Mouse (Mus musculus) heart, embryonic 14.5 days (tissue): ENCODE data around the gene Cmtm1. TPM values are rescaled to one million over a fixed set of nuclear protein-coding genes. Genes with fewer than 3 reads are reported as not detected.
"Not testable (repeated sequence)": the region's sequence is repeated elsewhere in the genome, so short reads cannot be mapped to it uniquely, and the experiment has no call there.

Source experiments
- ATAC-seq: fragments of 200-750 bp; cut with Nextera tagmentation; 2 replicates; pipeline ENCODE4 v1.8.0; 2017; ENCODE audit warnings: low read depth, moderate TSS enrichment; ENCODE audit not compliant: insufficient number of reproducible peaks, insufficient read depth, low FRiP score
- H3K27ac ChIP-seq, 2 experiments: fragments of 200-500 bp in 1 of 2; fragments of 300-500 bp in 1 of 2; sonication (generic) in 1 of 2; replicated peaks in 1 of 2; 2 replicates each; pipeline ENCODE4 v1.5.1; 2012 to 2014; ENCODE audit warnings: low read depth in 2 of 2, low read length in 2 of 2, control low read depth in 1 of 2, mild to moderate bottlenecking in 1 of 2, mixed read lengths in 1 of 2; ENCODE audit not compliant: control insufficient read depth in 1 of 2, insufficient read depth in 1 of 2
- H3K27me3 ChIP-seq: fragments of 300-500 bp; sonication (generic); 2 replicates; pipeline ENCODE4 v1.6.1; 2014; ENCODE audit warnings: mild to moderate bottlenecking, low read length, control low read depth; ENCODE audit not compliant: control insufficient read depth, insufficient read depth
- H3K36me3 ChIP-seq: fragments of 300-500 bp; sonication (generic); 2 replicates; pipeline ENCODE4 v1.6.1; 2014; ENCODE audit warnings: mild to moderate bottlenecking, control low read depth, low read length, mixed read lengths; ENCODE audit not compliant: control insufficient read depth, insufficient read depth
- H3K4me1 ChIP-seq, 2 experiments: fragments of 200-500 bp in 1 of 2; fragments of 300-500 bp in 1 of 2; sonication (generic) in 1 of 2; 2 replicates each; pipeline ENCODE4 v1.6.1; 2012 to 2014; ENCODE audit warnings: low read length in 2 of 2, control low read depth in 1 of 2, mixed read lengths in 1 of 2; ENCODE audit not compliant: control insufficient read depth in 2 of 2, insufficient read depth in 2 of 2
- H3K4me2 ChIP-seq: fragments of 300-500 bp; sonication (generic); 2 replicates; pipeline ENCODE4 v1.6.1; 2014; ENCODE audit warnings: mild to moderate bottlenecking, low read length
- H3K4me3 ChIP-seq, 2 experiments: fragments of 200-500 bp in 1 of 2; fragments of 300-500 bp in 1 of 2; sonication (generic) in 1 of 2; 2 replicates each; pipeline ENCODE4 v1.5.1; 2012 to 2014; ENCODE audit warnings: low read length in 2 of 2, mild to moderate bottlenecking in 2 of 2, control low read depth in 1 of 2, low read depth in 1 of 2, moderate library complexity in 1 of 2; ENCODE audit not compliant: control insufficient read depth in 1 of 2, insufficient read depth in 1 of 2
- H3K9ac ChIP-seq: fragments of 300-500 bp; sonication (generic); 2 replicates; pipeline ENCODE4 v1.6.1; 2014; ENCODE audit warnings: mild to moderate bottlenecking, low read length
- H3K9me3 ChIP-seq: fragments of 300-500 bp; sonication (generic); 2 replicates; pipeline ENCODE4 v1.6.1; 2016; ENCODE audit warnings: low read length, control low read depth; ENCODE audit not compliant: control insufficient read depth
- WGBS: fragments of 180-500 bp; shearing (Covaris S2); extraction: QIAGEN DNeasy Blood & Tissue Kit; methylation state at CpG from one replicate; pipeline ENCODE4 v1.1.7; 2014; 5-methylcytosine and 5-hydroxymethylcytosine counted together
- polyA plus RNA-seq: library from polyadenylated mRNA; unstranded; fragments of >200 nt; fragmentation: Nextera tagmentation; extraction: Ambion mirVana; gene quantifications from 2 replicates; pipeline ENCODE4 v1.2.1, GENCODE M21; 2014

Cmtm1 gene
- polyA plus RNA-seq, 1 experiment from 2014 or later: not detected

DNA sequence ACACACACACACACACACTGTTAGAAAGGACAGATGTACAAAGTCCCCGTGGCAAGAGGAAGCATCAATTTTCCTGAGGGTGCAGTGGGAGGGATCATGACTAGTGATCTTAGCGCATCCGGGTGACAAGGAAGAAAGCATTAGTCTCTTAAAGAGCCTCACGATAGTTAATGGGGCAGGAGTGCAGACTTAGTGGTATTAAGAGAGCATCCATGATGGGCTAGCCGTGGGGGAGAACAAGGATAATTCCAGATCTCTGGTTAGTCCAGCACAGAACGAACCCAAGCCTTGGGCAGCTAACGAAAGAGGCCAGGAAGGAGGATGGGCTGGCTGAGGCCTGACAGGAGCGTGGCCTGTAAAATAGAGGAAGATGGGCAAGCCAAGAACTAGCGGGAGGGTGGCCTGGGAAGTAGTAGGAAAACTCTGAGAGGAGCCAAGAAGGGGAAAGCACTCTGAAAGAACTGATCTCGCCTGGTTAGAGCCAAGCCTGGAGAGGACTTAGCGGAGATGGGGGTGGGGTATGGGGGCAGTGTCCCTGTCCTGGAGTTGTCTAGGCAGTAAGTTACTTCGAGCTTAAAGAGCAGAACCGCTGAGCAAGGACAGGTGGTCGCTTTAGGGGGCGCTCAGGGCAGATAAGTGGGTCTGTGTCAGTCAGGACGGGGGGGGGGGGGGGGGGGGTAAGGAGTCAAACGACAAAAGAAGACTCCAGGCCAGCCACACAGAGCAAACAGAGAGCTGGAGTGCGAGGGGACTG lies 29.5 kb upstream of the Cmtm1 start, which contains the start of gene Cmtm3:
Gene Cmtm3 (plus strand): TSS at position 182 of the 754 bp plus-strand sequence.
- no peak for ATAC-seq
- H3K9ac ChIP-seq: peak within 1 kb of the TSS; percentile 96
- 24% methylated on average over 15 of the region's 18 CpGs for whole genome bisulfite sequencing
- no peaks in the 10 kb centered on the region for H3K9me3 ChIP-seq
- H3K4me3 ChIP-seq: peak within 1 kb of the TSS; percentile 71 to 77
- H3K4me1 ChIP-seq: peaks cover 9 to 31% of the 10 kb centered on the region in 2 experiments; a peak in 3 of 4 replicates
- H3K36me3 ChIP-seq: peaks cover 7% of the 10 kb centered on the region
- H3K27ac ChIP-seq: peak within 1 kb of the TSS; percentile 55 to 92
- H3K27me3 ChIP-seq: no peaks in the 10 kb centered on the region
- peak within 1 kb of the TSS; percentile 86 for H3K4me2 ChIP-seq

DNA sequence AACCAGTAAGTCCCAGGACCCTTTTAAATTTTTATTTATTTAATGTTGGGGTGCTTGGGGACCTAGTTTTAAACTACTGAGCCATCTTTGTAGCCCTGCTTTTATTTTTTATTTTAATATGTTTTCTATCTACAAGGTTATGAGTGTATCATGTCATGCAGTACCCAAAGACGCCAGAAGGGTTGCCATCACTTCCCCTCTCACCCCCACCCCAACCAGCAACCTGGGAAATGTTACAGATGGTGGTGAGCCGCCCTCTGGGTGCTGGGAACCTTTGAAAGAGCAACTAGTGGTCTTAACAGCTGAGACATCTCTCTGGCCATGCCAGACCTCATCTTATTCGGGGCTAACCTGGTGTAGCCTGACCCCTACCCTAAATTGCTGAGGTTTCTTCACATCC lies 27.9 kb upstream of the Cmtm1 start:
- no peaks in the 10 kb centered on the region for H3K9me3 ChIP-seq
- H3K36me3 ChIP-seq: peaks cover 4% of the 10 kb centered on the region; the same call in 1 of the 2 replicates
- H3K9ac ChIP-seq: no peak overlapping the region
- WGBS: 39% methylated on average over 3 of the region's 3 CpGs
- no peaks in the 10 kb centered on the region for H3K27me3 ChIP-seq
- H3K4me3 ChIP-seq: no peak overlapping the region
- ATAC-seq: no peak
- H3K4me2 ChIP-seq: no peak overlapping the region
- H3K27ac ChIP-seq: no peak overlapping the region
- H3K4me1 ChIP-seq: peaks cover 9 to 25% of the 10 kb centered on the region in 2 experiments; a peak in 3 of 4 replicates

DNA sequence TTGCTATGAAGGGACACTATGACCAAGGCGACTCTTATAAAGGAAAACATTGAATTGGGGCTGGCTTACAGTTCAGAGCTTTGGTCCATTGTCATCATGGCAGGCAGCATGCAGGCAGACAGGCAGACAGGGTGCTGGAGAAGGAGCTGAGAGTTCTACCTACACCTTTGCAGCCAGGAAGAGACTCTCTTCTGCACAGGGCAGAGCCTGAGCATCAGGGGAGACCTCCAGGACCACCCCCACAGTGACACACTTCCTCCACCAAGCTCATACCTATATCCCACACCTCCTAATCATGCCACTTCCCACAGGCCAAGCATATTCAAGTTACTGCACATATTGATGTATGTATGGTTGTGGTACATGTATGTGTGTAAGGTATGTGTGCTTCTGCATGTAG lies 26.9 kb upstream of the Cmtm1 start:
- H3K4me1 ChIP-seq: peaks cover 8 to 17% of the 10 kb centered on the region in 2 experiments; a peak in 3 of 4 replicates
- 69% methylated on average over 1 of the region's 1 CpGs for WGBS
- no peak for ATAC-seq

DNA sequence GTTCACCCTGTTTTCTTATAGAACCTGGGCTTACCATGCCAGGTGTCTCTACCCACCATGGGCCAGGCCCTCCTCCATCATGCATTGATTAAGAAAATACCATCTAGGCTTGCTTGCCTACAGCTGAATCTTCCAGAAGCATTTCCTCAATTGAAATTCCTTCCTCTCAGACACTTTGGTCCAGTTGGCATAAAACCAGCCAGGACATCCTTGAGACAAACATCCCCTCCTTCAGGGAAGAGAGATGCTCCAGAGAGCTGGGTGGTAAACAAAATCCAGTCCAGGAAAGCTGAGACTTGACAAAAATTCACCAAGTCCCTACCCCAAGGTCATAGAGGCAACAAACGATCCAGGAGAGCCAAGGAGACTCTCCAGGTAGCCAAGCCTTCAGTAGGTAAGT lies 24.3 kb upstream of the Cmtm1 start:
- Histone ChIP-seq H3K36me3 (no peaks in the 10 kb centered on the region), H3K4me2 (no peak overlapping the region)

More for the DNA sequence above, 26.9 kb upstream of the Cmtm1 start:
- H3K9ac ChIP-seq: no peak overlapping the region
- no peaks in the 10 kb centered on the region for H3K9me3 ChIP-seq
- no peaks in the 10 kb centered on the region for H3K36me3 ChIP-seq
- no peak overlapping the region for H3K27ac ChIP-seq
- no peak overlapping the region for H3K4me2 ChIP-seq
- H3K4me3 ChIP-seq: no peak overlapping the region
- no peaks in the 10 kb centered on the region for H3K27me3 ChIP-seq

GRCm38 (mm10) chr8:104333786-104334185 lies 23.8 kb upstream of the Cmtm1 start:
- Histone ChIP-seq H3K4me2 (no peak overlapping the region), H3K4me3 (no peak overlapping the region), H3K27ac (no peak overlapping the region), H3K9me3 (no peaks in the 10 kb centered on the region), H3K4me1 (no peaks in the 10 kb centered on the region), H3K9ac (no peak overlapping the region), H3K27me3 (no peaks in the 10 kb centered on the region), H3K36me3 (no peaks in the 10 kb centered on the region)
- WGBS: 59% methylated on average over 5 of the region's 5 CpGs
- ATAC-seq: no peak

More for the DNA sequence above, 24.3 kb upstream of the Cmtm1 start:
- Histone ChIP-seq H3K9me3 (no peaks in the 10 kb centered on the region), H3K4me1 (peaks cover 0 to 1% of the 10 kb centered on the region in 2 experiments; a peak in 1 of 4 replicates), H3K27ac (no peak overlapping the region), H3K9ac (no peak overlapping the region), H3K27me3 (no peaks in the 10 kb centered on the region), H3K4me3 (no peak overlapping the region)
- ATAC-seq: no peak
- WGBS: 83% methylated on average over 1 of the region's 1 CpGs

GRCm38 (mm10) chr8:104332665-104333631 lies 23.0 kb upstream of the Cmtm1 start:
- Histone ChIP-seq H3K27ac (no peak overlapping the region), H3K4me2 (no peak overlapping the region), H3K4me3 (no peak overlapping the region), H3K9me3 (no peaks in the 10 kb centered on the region), H3K36me3 (no peaks in the 10 kb centered on the region), H3K27me3 (no peaks in the 10 kb centered on the region), H3K9ac (no peak overlapping the region), H3K4me1 (no peaks in the 10 kb centered on the region)
- no peak for ATAC-seq
- WGBS: 39% methylated on average over 5 of the region's 5 CpGs

GRCm38 (mm10) chr8:104321930-104322329 lies 12.0 kb upstream of the Cmtm1 start, which contains the start of gene Cmtm2b:
Cmtm2b (plus strand) TSS chr8:104322230.
- not testable (repeated sequence) for H3K27ac ChIP-seq, H3K9ac ChIP-seq, H3K27me3 ChIP-seq, H3K4me2 ChIP-seq, H3K9me3 ChIP-seq, H3K36me3 ChIP-seq, H3K4me3 ChIP-seq, H3K4me1 ChIP-seq, ATAC-seq
- WGBS: 79% methylated on average over 12 of the region's 12 CpGs
